Mouse (Mus musculus) spleen, postnatal 4 days (tissue): Measurements from ENCODE around the gene Txnip.
A peak's percentile ranks its signal among the peaks of the same experiment; 100 is the strongest.

ENCODE experiments used
- DNase-seq, 2 experiments: peaks; one replicate each; pipeline ENCODE4 v3.0.0; 2022; ENCODE audit warnings: low spot score in 2 of 2

Txnip gene

DNA sequence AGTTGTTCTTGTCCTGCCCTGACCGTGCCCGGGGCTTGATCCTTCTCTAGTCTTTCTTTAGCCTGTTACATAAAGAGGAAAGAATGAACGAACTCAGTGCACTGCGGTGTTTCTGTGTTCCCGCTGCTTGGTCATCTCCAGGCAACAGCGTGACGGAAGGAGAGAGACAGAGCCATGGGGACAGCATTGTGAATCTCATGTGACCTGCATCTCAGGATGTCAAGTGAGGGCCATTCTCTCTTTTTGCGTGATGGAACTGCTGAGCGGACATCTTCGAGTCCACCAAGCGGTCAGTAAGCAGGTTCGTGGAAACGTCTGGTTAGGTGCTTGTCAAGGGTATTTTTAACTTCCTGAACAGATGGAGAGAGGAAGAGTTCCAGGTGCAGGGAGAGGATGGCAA is 11.7 kb downstream of the Txnip start:
- DNase-seq: no peak

DNA sequence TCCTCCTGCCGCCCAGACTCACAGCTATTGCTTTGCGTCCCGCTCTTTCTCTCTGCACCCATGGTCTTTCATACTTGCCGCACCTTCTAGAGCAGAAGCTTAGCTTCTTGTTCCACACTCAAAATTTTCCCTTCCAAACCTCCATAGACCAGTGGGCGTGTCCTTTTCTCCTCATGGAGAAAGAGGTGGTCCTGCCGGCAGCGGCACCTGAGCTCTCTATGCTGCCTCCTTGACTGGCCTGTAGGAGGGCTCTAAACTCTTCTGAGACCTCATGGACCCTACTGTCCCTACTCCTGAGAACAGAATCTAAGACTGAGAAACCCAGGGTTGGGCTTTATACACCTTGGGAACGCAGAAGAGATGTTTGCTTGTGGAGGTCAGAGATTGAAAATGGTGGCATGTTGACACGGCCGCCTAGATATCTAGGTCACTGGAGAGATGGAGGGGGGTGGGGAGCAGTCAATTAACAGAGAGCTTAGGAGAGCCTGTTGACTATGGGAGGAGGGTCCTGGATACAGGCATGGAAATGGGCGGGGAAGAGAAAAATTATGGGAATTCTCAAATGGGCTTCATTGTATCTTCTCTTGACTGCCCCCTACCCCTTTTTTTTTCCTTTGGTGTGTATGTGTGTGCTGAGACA is 12.3 kb downstream of the Txnip start:
- DNase-seq: no peak

DNA sequence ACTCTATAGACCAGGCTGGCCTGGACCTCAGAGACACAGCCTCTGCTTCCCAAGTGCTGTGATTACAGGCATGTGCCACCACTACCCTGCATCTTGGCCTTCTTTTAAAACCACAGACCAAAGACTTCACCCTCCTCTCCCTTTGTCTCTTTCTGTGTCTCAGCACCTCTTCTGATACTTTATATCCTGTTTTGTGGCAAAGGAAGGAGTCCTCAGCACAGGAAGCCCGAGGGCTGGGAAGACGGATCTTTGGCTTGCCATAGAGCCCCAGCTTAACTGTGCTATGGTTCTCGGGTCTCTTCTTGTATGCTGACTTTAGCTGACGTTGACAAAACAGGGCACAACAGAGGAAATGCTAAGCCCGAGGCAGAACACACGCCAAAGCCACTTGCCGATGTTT is 12.9 kb downstream of the Txnip start:
- no peak for DNase-seq

DNA sequence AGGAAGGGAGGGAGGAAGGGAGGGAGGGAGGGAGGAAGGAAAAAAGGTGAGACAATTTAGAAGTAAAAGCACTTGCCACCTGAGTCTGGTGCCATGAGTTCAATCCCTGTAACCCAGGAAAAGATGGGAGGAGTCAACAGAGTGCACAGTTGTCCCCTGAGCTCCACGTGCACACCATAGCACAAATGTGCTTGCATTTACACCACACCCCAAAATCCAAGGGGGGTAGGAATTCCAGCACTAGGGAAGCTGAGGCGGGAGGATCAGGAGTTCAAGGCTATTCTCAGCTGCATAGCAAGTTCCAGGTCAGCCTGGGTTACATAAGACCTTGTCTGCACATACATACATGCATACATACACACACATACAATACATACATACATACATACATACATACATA is 13.6 kb downstream of the Txnip start:
- DNase-seq: no peak

DNA sequence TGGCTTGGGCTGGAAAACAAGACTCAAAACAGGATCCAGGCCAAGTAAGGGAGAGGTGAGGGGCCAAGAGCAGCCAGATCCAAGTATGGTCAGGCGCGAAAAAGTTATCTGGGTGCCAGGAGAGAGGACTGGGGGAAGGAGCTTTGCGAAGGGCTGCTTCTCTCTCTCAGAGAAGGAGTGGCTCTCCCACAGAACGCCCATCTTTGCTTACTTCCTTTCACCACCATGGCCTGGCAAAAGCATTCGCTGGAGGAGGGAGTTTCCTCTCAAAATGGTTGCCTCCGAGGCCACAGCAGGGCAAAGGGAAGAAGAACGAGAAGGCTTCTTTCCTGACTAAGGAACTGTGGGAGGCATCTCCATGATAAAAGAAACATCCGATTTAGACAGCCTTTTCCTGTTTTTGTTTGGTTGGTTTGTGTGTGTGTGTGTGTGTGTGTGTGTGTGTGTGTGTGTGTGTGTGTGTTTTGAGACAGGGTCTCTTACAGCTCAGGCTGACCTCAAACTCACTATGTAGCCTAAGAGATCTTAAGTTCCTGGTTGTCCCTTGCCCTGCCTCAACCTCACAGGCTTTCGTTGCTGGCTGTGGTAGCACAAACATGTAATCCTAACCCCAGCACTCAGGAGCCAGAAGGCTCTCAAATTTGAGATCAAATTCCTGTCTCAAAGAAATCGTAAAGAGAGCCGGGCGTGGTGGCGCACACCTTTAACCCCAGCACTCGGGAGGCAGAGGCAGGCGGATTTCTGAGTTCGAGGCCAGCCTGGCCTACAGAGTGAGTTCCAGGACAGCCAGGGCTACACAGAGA is 14.3 kb downstream of the Txnip start:
- DNase-seq: no peak

DNA sequence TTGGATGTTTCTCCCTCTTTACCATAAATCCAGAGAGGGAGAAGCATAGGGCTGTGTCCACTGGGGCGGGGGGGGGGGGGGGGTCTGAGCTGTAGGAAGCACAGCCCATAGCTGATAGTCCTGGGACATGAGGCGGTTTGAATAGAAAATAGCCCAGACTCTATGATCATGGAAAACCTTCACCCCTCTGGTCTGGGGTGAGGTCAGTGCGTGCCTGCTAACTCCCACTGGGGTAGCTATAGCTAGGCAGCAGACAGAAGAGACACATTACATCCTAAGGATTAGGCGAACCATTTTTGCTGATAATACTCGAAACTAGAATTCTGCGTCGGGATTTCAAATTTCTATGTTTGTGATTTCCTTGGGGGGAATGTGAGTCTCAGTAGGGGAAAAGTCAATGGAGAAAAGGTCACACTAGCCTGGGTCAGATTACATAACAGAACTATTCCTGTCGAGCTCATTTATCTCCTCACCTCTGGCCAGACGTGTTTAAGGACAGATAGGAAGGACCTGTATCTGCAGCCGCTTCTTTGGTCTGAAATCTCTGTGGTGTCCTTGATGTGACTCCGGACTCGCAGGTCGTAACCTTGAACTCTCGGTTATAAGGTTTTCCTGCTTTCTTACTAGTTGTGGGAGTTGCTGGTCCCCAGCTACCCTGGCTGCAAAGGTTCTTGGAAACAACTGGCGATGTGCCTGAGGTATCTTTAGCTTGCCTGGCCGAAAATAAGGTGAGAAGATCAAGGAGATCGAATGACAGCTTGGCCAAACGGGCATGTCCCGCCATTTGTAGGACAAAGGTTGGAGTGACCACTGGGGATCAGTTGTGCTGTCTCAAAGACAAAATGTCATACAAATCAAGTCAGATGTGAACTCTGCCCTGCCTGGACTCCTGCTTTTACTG is 16.1 kb downstream of the Txnip start:
- DNase-seq: no peak

DNA sequence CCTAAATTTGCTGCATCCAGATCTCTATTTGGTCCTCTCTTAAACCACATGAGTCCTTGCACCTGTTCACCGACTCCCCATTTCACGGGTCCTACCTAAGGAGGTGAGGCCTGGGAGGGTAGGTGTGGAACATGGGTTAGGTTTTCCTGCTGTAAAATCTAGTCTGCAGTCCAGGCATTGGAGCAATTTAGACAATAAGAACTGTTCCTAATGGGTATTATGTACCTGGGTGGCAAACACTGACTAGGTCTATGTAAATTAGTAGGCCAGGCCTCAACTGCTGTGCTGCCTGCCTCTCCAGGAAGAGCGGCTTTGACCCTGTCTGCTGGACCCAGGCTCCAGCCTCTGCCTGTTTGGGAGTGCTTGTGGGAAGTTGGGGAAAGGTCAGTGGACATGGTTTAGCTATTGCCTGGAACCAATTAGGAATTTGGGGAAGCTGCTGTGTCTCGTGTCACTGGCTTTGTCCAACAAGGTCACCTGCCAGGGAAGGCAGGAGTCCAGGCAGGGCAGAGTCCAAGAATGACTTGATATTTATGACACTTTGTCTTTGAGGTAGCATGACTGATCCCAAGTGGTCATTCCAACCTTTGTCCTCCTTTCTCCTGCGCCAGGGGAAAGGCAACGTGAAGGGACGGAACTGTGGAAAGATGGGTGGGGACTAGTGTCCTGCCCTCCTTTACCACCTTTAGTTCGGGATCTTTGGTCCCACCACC is 17.7 kb downstream of the Txnip start:
- no peak for DNase-seq

DNA sequence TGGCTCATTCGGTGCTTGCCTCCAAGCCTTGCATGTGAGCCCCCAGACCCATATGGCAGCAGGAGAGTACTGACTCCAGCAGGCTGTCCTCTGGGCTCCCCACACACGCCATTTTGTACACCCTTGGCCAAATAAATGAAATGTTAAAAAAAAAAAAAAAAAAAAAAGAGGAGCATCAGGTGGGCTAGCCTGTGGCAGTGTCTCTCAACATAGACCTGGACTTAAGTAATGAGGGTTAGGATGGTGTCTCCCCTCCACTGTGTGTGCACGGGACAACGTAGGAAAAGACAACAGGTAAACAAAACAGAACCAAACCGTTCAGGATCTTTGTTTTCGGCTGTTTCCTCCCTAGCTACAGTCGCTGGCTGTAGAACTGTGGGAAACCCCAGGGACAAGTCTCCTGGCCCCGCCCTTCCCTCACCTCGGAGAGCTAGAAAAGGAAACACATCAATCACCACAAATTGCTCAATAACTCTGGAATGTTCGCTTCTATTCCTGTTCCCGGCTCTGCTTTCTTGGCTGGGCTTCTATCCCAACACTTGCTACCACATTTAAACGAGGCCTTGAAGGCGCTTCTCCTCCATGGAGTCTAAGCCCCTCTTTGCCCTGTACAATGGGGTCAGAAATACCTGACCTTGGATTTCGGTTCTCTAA is 18.4 kb downstream of the Txnip start:
- DNase-seq: no peak

DNA sequence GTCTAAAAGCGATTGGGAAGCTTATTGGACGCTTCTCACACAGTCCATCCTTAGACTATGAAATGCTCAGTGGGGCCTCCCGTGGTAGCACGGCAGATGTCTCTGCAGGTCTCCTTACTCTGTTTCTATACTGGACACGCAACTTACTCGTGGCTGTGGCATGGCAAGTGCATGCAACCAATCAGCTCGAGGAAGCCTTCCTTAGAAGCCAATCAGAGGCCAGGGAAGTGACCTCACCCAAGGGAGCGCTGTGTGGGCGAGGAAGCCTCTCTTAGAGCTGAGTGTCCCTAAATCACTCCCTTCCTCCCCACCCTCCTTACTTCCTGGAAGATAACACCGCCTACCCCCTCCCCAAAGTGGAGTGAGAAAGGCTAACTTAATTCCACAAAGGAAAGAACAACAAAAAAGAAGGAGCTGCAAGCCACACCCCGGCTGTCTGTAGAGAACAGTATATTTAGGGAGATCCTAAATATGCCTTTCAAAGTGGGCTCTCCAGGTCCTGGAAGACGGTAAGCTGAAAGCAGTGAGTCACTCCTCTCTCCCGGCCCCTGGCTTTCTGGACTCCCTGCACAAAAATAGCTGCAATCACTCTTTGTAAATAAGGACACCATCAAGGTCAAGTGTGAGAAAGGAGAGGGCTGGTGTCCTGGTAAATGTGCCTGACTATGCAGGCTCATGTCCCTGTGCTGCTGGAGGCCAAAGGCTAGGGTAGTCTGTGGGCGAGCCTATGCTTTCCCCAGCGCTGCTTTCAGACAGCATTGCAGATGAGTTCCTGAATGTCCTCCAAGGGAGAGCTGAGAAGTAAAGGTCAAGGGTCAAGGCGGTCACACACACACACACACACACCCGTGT is 19.2 kb downstream of the Txnip start, which contains the start of gene Gm16253:
Gm16253 (plus strand) TSS at position 295 of the 852 bp plus-strand sequence.
- peak; percentile 84 to 89 for DNase-seq

DNA sequence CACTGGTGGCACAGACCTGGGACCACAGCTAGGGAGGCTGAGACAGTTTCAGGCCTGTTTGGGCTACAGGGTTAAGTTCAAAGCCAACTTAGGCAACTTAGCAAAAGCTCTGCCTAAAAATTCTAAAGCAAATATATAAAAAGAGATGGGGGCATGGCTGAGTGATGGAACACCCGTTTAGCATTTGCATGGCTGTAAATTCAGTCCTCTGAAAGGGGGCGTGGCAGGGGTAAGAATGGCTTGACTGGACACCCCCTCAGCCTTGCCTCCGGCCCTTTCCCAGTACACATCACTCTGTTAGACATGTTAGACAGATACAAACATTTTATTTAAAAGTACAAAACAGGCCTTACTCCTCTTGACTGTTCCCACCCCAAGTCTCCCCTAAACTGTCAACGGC is 19.8 kb downstream of the Txnip start:
- DNase-seq: no peak

DNA sequence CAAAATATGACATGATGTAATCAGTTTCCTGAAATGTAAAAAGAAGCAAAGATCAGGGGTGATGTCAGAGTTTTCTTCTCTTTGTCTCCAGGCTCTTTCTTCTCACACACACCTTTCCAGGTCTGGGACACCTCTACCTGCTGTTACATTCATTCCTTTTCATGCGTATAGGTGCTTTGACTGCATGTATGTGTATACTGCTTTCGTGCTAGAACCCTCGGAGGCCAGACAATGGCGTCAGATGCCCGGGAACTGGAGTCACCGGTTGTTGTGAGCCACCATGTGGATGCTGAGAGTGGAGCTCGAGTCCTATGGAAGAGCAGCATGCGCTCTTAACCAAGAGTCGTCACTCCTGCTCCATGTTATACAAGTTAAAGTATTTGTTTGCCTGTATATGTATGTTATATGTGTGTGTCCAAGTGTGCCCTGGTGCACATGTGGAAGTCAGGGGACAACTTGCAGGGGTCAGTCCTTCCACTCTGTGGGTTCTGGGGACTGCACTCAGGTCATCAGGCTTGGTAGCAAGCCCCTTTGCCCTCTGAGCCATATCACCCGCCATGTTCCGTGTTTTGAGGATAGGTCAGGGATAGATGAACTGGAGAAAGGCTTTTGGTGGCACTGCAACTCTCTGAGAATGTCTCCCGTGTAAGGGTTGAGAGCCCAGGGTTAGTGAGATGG is 20.9 kb downstream of the Txnip start:
- DNase-seq: no peak

DNA sequence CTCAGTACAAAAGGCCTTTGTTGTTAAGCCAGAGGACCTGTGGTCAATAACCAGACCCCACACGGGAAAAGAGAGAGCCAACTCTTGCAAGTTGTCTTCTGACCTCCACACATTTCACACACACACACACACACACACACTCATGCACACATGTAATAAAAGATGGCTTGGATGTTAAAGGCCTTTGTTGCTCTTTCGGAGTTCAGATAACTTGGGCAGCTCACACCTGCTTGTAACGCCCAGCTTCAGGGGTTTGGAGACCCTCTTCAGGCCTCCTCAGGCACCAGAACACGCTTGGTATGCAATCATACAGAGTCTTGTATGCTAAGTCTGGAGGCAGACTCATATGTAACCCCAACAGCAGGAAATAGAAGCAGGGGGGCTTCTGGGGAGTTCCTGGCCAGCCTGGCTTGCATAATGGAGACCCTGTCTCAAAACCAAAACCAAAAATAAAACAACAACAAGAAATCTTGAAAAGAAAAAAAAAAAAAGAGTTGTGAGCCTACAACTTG is 21.5 kb downstream of the Txnip start:
- DNase-seq: no peak

DNA sequence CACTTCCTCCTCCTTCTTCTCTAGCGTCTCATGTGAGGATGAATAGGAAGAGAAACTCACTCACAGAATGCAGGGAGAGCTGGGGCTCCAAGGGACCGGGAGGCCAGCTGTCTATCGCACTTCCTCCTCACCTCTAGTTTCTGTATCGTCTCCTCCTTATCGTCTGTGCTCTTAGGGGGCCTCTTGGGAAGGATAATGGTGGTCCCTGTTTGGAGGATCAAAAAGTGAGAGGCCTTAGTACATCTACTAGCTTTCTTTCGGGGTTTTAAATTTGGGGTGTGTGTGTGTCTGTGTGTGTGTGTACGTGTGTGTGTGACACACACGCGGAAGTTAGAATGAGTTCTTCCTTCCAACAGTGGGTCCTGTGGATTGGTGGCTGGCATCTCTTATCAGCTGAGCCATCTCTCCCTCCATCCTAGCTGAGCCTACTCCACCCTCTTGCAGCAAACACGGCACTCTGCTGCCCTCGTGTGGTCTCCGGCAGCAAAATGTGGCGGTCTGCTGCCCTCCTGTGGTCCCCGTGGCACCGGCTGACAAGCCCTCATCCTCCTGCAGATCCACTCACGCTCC is 22.2 kb downstream of the Txnip start:
- DNase-seq: peak; percentile 88 to 95

DNA sequence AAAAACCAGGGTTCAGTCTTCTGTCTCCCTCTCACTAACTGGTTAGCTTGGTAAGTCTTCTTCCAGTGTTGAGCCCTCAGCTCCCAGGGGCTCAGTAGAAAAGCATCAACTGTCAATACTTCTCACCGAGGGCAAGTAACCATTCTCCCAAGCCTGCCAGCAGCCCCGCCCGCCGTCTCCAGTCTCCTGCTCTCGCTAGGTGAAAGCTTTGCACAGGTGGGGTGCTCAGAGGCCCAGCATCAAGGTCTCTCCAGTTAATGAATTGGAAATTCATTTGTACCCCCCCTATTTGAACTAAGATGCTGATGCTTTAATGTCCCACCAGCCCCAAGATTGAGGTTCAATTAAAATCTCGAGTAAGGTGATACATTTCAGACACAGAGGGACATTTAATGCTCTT is 23.4 kb downstream of the Txnip start:
- DNase-seq: no peak

DNA sequence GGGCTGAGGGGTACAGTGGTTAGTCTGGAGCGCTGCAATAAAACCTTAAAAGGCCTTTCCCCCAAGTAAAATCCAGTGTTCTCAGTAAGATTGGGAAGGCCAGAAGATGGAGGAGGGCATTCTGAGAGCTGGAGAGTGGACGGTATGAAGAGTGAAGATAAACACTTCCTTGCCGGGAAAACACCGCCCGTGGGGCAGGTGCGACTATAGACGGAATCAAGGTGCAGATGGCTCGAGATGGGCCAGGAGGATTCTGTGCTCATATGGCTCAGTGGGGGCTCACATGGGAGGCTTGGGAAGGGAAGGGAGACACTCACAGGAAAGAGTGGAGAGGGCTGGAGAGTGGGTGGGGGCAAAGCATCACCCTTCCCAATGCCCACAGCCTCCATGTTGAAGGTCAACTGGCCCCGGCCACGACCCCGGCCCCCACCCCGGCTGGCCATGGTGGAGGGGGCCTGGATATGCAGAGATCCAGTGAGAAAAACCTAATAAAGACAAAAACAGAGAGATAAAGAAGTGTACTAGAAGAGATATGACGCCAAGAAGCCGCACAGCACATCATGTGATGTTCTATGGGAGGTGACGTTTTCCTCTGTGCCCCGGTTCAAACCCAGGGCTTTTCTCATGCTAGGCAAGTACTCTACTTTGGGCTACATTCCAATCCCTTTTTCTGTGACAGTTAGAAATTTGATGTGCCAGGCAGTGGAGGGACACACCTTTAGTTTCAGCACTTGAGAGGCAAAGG is 24.2 kb downstream of the Txnip start:
- DNase-seq: no peak

DNA sequence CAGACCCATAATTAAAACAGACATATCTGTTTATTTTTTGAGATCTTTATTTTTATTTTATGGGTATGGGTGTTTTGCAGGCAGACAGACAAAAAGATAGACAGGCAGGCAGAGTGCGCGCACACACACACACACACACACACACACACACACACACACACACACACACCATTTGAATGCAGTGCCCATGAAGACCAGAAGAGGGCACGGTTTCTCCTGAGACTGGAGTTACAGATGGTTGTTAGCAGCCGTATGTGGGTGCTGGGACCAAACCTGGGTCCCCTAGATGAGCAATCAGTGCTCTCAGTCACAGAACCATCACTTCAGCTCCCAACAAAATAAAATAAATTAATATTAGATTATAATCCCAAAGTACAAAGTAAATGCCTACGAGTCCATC is 25.6 kb downstream of the Txnip start:
- no peak for DNase-seq

DNA sequence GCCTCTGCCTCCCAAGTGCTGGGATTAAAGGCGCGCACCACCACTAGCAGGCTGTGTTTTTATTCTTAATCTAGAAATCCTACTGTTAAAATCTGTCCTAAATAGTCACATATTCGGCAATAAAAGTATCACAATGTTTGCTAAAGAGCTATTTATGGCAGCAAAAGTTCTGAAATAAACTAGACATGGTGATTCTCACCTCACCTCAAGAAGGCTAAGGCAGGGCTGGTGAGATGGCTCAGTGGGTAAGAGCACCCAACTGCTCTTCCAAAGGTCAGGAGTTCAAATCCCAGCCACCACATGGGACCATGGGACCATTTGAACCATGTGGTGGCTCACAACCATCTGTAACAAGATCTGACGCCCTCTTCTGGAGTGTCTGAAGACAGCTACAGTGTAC is 32.9 kb downstream of the Txnip start:
- DNase-seq: no peak

DNA sequence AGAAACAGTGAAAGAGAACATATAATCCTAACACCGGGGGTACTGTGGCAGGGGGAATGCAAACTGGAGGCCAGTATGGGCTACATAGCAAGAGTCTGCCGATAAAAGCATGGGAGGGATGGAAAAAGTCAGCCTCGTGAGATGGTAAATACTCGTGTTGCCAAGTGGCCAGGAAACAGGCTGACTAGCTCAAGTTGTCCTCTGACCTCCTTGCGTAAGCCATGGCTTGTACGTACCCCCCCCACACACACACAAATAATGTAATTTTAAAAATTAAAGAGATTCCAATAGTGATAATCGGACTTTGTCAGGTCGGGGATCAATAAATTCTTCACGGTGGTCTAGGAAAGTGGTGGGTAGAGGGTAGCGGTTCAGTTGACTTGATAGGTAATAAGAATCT is 35.6 kb downstream of the Txnip start:
- DNase-seq: no peak
